Mouse (Mus musculus): ENCODE data around the gene Mthfs. TPM values are rescaled to one million over a fixed set of nuclear protein-coding genes. Genes with fewer than 3 reads are reported as not detected.

The Mthfs gene
- polyA plus RNA-seq, 1 experiment from 2014 or later, result 25.7 TPM

DNA sequence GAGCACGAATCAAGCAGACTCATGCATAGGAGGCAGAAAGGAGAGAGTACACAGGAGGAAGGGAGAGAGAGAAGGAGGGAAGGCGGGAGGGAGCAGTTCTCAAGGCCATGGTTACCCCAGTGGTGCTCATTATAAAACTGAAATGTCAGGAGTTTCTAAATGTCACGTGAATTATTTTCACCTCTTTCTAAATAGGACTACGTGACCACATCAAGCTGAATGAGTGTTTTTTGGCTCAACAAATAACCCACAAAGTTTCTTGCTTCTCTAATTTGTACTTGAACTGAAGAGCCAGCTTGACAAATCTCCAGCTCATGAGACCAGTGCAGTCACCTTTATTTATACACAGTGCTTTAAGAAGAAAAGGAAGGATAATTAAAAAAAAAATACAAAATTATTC, 56.6 kb downstream of the Mthfs start:
- H3K4me1 ChIP-seq (ENCODE audit: control insufficient read depth, insufficient read depth, low read length), result no peaks in the 10 kb centered on the region

DNA sequence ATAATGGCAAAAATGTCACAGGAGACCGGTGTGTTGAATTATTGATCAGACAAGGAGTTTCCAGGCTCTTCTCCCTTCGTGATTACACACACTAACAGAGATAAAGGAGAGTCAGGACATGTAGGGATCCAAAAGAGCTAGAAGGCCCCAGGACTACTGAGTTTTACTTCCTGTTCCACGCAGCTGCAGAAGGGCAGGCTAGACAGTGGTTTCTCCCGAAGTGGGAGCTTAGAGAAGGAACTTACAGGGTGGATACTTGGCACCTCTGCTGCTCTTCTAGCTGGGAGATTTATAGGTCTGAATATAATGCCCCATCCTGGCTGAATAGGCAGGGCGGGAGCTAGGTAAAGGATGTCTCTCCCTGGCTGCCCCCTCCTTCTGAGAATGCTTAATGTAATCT, 57.1 kb downstream of the Mthfs start:
- ATAC-seq (ENCODE audit: low read depth), result no peak
- 72% methylated on average over 5 of the region's 5 CpGs for WGBS

More for the DNA sequence above, 56.6 kb downstream of the Mthfs start:
- Histone ChIP-seq H3K9ac (ENCODE audit: low read depth, low read length) (no peak overlapping the region), H3K27me3 (replicated peaks; ENCODE audit: control insufficient read depth, insufficient read depth, low read length) (no peaks in the 10 kb centered on the region), H3K36me3 (ENCODE audit: control insufficient read depth, insufficient read depth, low read length) (no peaks in the 10 kb centered on the region), H3K4me2 (ENCODE audit: low read depth, low read length) (no peak overlapping the region), H3K9me3 (ENCODE audit: control insufficient read depth, low read length) (no peaks in the 10 kb centered on the region), H3K27ac (replicated peaks; ENCODE audit: low read depth, low read length) (no peak overlapping the region), H3K4me3 (ENCODE audit: low read depth, low read length) (no peak overlapping the region)
- no peak for DNase-seq (ENCODE audit: low spot score)
- no peak for ATAC-seq (ENCODE audit: low read depth)
- 62% methylated on average over 4 of the region's 4 CpGs for WGBS

DNA sequence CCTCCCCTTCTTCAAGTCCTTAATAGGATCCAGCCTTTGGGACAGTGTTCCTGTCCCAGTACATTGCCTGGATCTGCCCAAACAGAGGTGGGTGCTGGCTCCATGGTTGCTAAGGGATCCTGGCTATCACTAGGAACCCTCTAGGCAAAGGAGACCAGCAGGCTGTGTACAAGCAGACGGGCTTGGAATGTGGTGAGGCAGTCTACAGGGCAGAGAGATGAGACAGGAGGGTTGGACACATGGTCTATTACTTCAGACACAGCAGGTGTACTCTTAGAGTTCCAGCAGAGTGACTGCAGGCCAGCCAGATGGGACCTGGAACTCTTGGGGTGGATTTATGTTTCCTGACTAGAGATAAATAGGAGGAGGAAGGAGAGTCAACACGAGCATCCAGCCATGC, 59.9 kb downstream of the Mthfs start:
- ATAC-seq (ENCODE audit: low read depth) (no peak), DNase-seq (ENCODE audit: low spot score) (no peak)
- H3K4me2 ChIP-seq (ENCODE audit: low read depth, low read length), result no peak overlapping the region

More for the DNA sequence above, 57.1 kb downstream of the Mthfs start:
- H3K27me3 ChIP-seq (replicated peaks; ENCODE audit: control insufficient read depth, insufficient read depth, low read length), result no peaks in the 10 kb centered on the region
- H3K4me1 ChIP-seq (ENCODE audit: control insufficient read depth, insufficient read depth, low read length), result no peaks in the 10 kb centered on the region
- H3K27ac ChIP-seq (replicated peaks; ENCODE audit: low read depth, low read length), result no peak overlapping the region
- DNase-seq (ENCODE audit: low spot score), result no peak
- no peak overlapping the region for H3K4me3 ChIP-seq (ENCODE audit: low read depth, low read length)
- H3K36me3 ChIP-seq (ENCODE audit: control insufficient read depth, insufficient read depth, low read length), result no peaks in the 10 kb centered on the region
- no peak overlapping the region for H3K9ac ChIP-seq (ENCODE audit: low read depth, low read length)
- H3K9me3 ChIP-seq (ENCODE audit: control insufficient read depth, low read length), result no peaks in the 10 kb centered on the region
- H3K4me2 ChIP-seq (ENCODE audit: low read depth, low read length), result no peak overlapping the region

DNA sequence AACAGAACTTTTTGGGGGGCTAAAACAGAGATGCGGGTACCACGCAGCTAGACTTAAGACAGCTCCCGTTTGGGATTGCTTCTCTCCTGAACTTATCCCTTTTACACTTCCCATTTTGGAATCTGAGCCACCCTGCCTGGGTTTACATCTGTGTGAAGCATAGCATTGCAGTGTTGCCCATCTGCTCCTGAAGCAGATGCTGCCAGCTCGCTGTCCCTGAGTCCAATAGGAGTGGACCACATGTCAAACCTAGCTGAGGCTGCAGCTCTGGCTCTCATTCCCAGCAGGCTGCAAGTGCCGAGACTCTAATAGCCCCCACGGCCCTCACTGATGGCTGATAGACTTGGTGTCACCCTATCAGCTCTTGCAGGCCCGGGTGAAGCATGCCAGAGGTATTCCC, 63.3 kb downstream of the Mthfs start:
- H3K9me3 ChIP-seq (ENCODE audit: control insufficient read depth, low read length), result no peaks in the 10 kb centered on the region
- no peak overlapping the region for H3K9ac ChIP-seq (ENCODE audit: low read depth, low read length)
- no peak overlapping the region for H3K4me3 ChIP-seq (ENCODE audit: low read depth, low read length)
- no peak for ATAC-seq (ENCODE audit: low read depth)
- H3K27ac ChIP-seq (replicated peaks; ENCODE audit: low read depth, low read length), result no peak overlapping the region
- no peak for DNase-seq (ENCODE audit: low spot score)
- no peaks in the 10 kb centered on the region for H3K27me3 ChIP-seq (replicated peaks; ENCODE audit: control insufficient read depth, insufficient read depth, low read length)
- H3K4me2 ChIP-seq (ENCODE audit: low read depth, low read length), result no peak overlapping the region
- 68% methylated on average over 7 of the region's 7 CpGs for WGBS
- no peaks in the 10 kb centered on the region for H3K36me3 ChIP-seq (ENCODE audit: control insufficient read depth, insufficient read depth, low read length)
- H3K4me1 ChIP-seq (ENCODE audit: control insufficient read depth, insufficient read depth, low read length), result no peaks in the 10 kb centered on the region

More for the DNA sequence above, 59.9 kb downstream of the Mthfs start:
- Histone ChIP-seq H3K4me3 (ENCODE audit: low read depth, low read length) (no peak overlapping the region), H3K4me1 (ENCODE audit: control insufficient read depth, insufficient read depth, low read length) (no peaks in the 10 kb centered on the region), H3K9me3 (ENCODE audit: control insufficient read depth, low read length) (no peaks in the 10 kb centered on the region), H3K9ac (ENCODE audit: low read depth, low read length) (no peak overlapping the region), H3K27ac (replicated peaks; ENCODE audit: low read depth, low read length) (no peak overlapping the region), H3K27me3 (replicated peaks; ENCODE audit: control insufficient read depth, insufficient read depth, low read length) (no peaks in the 10 kb centered on the region), H3K36me3 (ENCODE audit: control insufficient read depth, insufficient read depth, low read length) (no peaks in the 10 kb centered on the region)
- WGBS, result 75% methylated on average over 2 of the region's 2 CpGs

DNA sequence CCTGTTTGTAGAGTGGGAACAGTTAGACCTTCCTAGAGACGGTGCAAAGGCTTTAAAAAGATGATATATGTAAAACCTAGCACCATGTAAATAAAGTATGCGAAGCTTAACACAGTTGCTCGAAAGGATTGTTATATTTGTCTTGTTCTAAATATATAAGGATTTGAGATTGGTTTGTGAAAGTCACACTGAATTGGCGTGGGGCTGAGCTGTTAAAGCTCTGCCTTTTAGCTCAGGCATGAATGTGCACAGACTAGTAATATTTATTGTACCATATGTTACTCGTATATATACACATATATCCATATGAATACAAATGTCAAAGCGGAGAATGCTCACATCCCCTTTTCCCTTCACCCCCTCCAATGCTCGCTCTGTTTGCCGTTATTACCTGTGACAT, 67.7 kb downstream of the Mthfs start:
- Histone ChIP-seq H3K27ac (replicated peaks; ENCODE audit: low read depth, low read length) (no peak overlapping the region), H3K9ac (ENCODE audit: low read depth, low read length) (no peak overlapping the region), H3K36me3 (ENCODE audit: control insufficient read depth, insufficient read depth, low read length) (no peaks in the 10 kb centered on the region), H3K4me2 (ENCODE audit: low read depth, low read length) (no peak overlapping the region), H3K4me1 (ENCODE audit: control insufficient read depth, insufficient read depth, low read length) (no peaks in the 10 kb centered on the region), H3K27me3 (replicated peaks; ENCODE audit: control insufficient read depth, insufficient read depth, low read length) (no peaks in the 10 kb centered on the region), H3K4me3 (ENCODE audit: low read depth, low read length) (no peak overlapping the region), H3K9me3 (ENCODE audit: control insufficient read depth, low read length) (no peaks in the 10 kb centered on the region)
- no peak for DNase-seq (ENCODE audit: low spot score)
- ATAC-seq (ENCODE audit: low read depth), result no peak
- WGBS, result 82% methylated on average over 8 of the region's 8 CpGs

DNA sequence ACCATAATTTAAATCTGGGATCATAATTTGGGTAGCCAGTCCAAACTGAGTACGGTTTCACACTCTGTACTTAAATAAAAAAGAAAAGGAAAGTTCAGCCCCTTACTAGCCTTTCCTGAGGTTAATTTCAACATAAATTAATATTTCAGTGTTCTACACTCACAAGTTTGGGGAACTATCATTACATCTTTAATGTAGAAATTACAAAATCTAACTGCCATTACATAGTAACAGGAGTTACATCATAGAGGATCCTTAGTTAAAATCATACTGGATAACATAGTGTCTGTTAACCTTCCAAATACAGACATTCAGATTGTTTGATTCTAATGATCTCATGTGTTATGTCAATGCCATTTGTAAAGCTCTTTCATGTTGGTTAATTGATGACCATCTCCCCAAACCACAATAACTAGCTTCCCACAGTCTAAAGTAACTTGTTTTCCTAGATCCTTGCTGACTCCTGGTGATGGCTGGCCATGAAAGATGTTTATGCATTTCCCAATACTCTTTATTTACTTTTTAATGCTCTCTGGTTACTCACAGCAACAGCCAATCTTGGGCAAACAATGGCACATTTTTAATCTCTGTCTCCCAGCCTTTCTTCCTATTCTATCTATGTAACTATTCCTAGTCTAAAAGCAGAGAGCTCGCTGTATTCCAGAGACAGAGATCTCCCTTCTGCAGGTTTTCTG, 72.0 kb downstream of the Mthfs start:
- H3K27ac ChIP-seq (replicated peaks; ENCODE audit: low read depth, low read length), result no peak overlapping the region
- no peak overlapping the region for H3K4me3 ChIP-seq (ENCODE audit: low read depth, low read length)
- H3K9ac ChIP-seq (ENCODE audit: low read depth, low read length), result no peak overlapping the region
- DNase-seq (ENCODE audit: low spot score) (no peak), ATAC-seq (ENCODE audit: low read depth) (no peak)
- H3K36me3 ChIP-seq (ENCODE audit: control insufficient read depth, insufficient read depth, low read length), result no peaks in the 10 kb centered on the region
- H3K9me3 ChIP-seq (ENCODE audit: control insufficient read depth, low read length), result no peaks in the 10 kb centered on the region
- no peak overlapping the region for H3K4me2 ChIP-seq (ENCODE audit: low read depth, low read length)
- WGBS, result 87% methylated on average over 2 of the region's 2 CpGs
- no peaks in the 10 kb centered on the region for H3K27me3 ChIP-seq (replicated peaks; ENCODE audit: control insufficient read depth, insufficient read depth, low read length)
- H3K4me1 ChIP-seq (ENCODE audit: control insufficient read depth, insufficient read depth, low read length), result no peaks in the 10 kb centered on the region

DNA sequence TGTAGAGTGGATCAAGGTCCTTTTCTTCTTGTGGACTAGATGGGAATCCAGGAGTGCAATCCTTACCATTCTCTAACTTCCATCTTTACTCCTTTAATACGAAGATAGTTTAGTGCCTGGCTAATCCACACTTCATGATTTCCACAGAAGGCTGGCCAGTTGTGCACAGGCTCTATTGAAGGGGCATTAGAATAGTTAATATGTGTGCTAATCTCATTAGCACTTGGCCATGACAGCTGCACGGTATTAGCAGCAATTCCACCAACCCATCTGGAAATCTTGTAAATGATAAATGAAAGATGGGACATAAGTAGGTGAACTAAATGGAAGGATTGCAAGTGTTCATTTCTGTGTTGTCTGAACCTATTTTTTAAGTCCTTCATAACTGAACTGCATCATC, 77.6 kb downstream of the Mthfs start:
- H3K4me3 ChIP-seq (ENCODE audit: low read depth, low read length), result no peak overlapping the region
- H3K9me3 ChIP-seq (ENCODE audit: control insufficient read depth, low read length), result no peaks in the 10 kb centered on the region
- H3K27ac ChIP-seq (replicated peaks; ENCODE audit: low read depth, low read length), result no peak overlapping the region
- ATAC-seq (ENCODE audit: low read depth), result no peak
- no peaks in the 10 kb centered on the region for H3K4me1 ChIP-seq (ENCODE audit: control insufficient read depth, insufficient read depth, low read length)
- no peak overlapping the region for H3K4me2 ChIP-seq (ENCODE audit: low read depth, low read length)
- H3K27me3 ChIP-seq (replicated peaks; ENCODE audit: control insufficient read depth, insufficient read depth, low read length), result no peaks in the 10 kb centered on the region
- H3K9ac ChIP-seq (ENCODE audit: low read depth, low read length), result no peak overlapping the region
- no peak for DNase-seq (ENCODE audit: low spot score)
- H3K36me3 ChIP-seq (ENCODE audit: control insufficient read depth, insufficient read depth, low read length), result no peaks in the 10 kb centered on the region
- whole genome bisulfite sequencing, result 72% methylated on average over 2 of the region's 2 CpGs

DNA sequence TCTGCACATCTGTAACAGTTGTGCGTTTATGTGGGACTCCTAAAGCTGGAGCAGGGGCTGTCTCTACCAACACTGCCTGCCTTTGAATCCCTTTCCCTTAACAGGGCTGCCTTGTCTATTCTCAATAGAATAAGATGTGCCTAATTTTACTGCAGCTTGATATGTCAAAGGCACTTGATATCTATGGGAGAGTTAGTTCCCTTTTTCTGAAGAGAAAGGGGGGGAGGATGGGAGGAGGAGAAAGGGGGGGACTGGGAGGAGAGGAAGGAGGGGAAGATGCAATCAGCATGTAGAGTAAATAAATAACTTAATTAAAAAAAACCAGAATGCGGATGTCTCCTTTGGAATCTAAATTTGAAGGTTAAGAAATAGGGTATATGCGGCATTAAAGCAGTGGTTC, 82.9 kb downstream of the Mthfs start:
- no peak for DNase-seq (ENCODE audit: low spot score)
- H3K4me3 ChIP-seq (ENCODE audit: low read depth, low read length), result no peak overlapping the region
- H3K36me3 ChIP-seq (ENCODE audit: control insufficient read depth, insufficient read depth, low read length), result no peaks in the 10 kb centered on the region
- H3K9me3 ChIP-seq (ENCODE audit: control insufficient read depth, low read length), result no peaks in the 10 kb centered on the region
- no peaks in the 10 kb centered on the region for H3K4me1 ChIP-seq (ENCODE audit: control insufficient read depth, insufficient read depth, low read length)
- H3K4me2 ChIP-seq (ENCODE audit: low read depth, low read length), result no peak overlapping the region
- no peak for ATAC-seq (ENCODE audit: low read depth)
- 80% methylated on average over 3 of the region's 3 CpGs for WGBS
- H3K9ac ChIP-seq (ENCODE audit: low read depth, low read length), result no peak overlapping the region
- no peak overlapping the region for H3K27ac ChIP-seq (replicated peaks; ENCODE audit: low read depth, low read length)
- no peaks in the 10 kb centered on the region for H3K27me3 ChIP-seq (replicated peaks; ENCODE audit: control insufficient read depth, insufficient read depth, low read length)

DNA sequence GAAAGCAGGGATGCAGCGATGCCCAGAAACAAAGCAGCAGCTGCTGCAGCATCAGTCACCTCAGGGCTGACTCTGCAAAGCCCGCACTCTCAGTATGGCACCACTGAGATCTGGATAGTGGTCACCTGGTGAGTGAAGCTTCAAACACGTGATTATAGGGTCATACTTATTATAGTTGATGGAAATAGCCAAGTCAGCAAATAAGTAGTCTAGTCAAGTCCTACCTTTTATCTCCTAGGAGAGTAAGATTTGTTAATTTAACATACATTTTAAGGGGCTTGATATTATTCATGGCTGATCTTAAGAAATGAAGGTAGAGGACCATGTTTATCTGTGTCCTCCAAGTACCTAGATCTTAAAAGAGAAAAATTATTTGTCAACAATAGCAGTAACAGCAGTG, 83.6 kb downstream of the Mthfs start:
- WGBS, result 47% methylated on average over 3 of the region's 3 CpGs
- no peak overlapping the region for H3K4me2 ChIP-seq (ENCODE audit: low read depth, low read length)
- H3K9ac ChIP-seq (ENCODE audit: low read depth, low read length), result no peak overlapping the region
- no peaks in the 10 kb centered on the region for H3K36me3 ChIP-seq (ENCODE audit: control insufficient read depth, insufficient read depth, low read length)
- H3K27ac ChIP-seq (replicated peaks; ENCODE audit: low read depth, low read length), result no peak overlapping the region
- DNase-seq (ENCODE audit: low spot score) (no peak), ATAC-seq (ENCODE audit: low read depth) (no peak)
- H3K4me3 ChIP-seq (ENCODE audit: low read depth, low read length), result no peak overlapping the region
- no peaks in the 10 kb centered on the region for H3K9me3 ChIP-seq (ENCODE audit: control insufficient read depth, low read length)
- H3K4me1 ChIP-seq (ENCODE audit: control insufficient read depth, insufficient read depth, low read length), result no peaks in the 10 kb centered on the region
- no peaks in the 10 kb centered on the region for H3K27me3 ChIP-seq (replicated peaks; ENCODE audit: control insufficient read depth, insufficient read depth, low read length)

Measured in embryonic facial prominence, embryonic 14.5 days (tissue).